Mouse (Mus musculus): ENCODE data around the gene Kif11. TPM values are rescaled to one million over a fixed set of nuclear protein-coding genes. Genes with fewer than 3 reads are reported as not detected.

Kif11 gene
- polyA plus RNA-seq, 1 experiment from 2014 or later: 20.7 TPM

DNA sequence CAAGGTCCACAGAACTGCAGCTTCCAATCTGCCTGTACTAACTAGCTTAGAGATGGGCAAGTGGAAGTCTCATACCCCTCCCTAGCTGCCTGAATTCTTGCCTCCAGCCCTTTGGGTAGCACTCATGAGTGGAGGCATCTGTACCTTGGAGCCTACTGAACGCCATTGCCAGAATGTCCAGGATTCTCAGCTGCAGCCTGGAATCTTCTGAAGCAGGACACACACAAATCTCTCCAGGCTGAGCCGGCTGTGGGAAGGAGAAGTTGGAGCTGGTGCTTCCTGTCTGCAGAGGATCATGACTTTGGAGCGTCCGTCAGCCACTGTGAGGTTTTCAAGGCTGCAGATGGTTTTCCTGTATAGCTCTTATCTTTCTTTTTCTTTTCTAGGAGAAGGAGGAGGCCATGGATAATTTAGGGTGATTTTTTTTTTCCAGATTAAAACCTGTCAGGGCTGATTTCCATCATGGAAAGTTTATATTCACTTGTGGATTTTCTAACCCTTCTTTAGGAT is 67.5 kb downstream of the Kif11 start:
- WGBS (ENCODE audit: insufficient replicate concordance): 26% methylated on average over 4 of the region's 4 CpGs
- H3K4me1 ChIP-seq (ENCODE audit: insufficient read depth): peaks cover 20% of the 10 kb centered on the region
- H3K27ac ChIP-seq (ENCODE audit: low read depth): 0 out of 2 replicates have a peak overlapping the region, but pooled peaks have one; percentile 18
- no peaks in the 10 kb centered on the region for H3K9me3 ChIP-seq (ENCODE audit: low read length)
- H3K4me3 ChIP-seq (ENCODE audit: low read depth, low read length): no peak overlapping the region
- DNase-seq (no peak), ATAC-seq (no peak)
- TF ChIP-seq CTCF (IDR thresholded peaks at IDR 0.05; ENCODE audit: low read depth) (no peak), EP300 (IDR thresholded peaks at IDR 0.05; ENCODE audit: low read depth) (no peak)
- H3K9ac ChIP-seq (replicated peaks): no peak overlapping the region
- no peaks in the 10 kb centered on the region for H3K27me3 ChIP-seq (ENCODE audit: insufficient read depth, low read length)
- H3K4me2 ChIP-seq (ENCODE audit: low read depth, low read length): no peak overlapping the region
- H3K36me3 ChIP-seq (replicated peaks; ENCODE audit: insufficient read depth, low read length): peaks cover 11% of the 10 kb centered on the region

GRCm38 (mm10) chr19:37448212-37448611 is 72.0 kb downstream of the Kif11 start:
- TF ChIP-seq CTCF (IDR thresholded peaks at IDR 0.05; ENCODE audit: low read depth) (no peak), EP300 (IDR thresholded peaks at IDR 0.05; ENCODE audit: low read depth) (no peak)
- WGBS (ENCODE audit: insufficient replicate concordance): 35% methylated on average over 5 of the region's 5 CpGs

DNA sequence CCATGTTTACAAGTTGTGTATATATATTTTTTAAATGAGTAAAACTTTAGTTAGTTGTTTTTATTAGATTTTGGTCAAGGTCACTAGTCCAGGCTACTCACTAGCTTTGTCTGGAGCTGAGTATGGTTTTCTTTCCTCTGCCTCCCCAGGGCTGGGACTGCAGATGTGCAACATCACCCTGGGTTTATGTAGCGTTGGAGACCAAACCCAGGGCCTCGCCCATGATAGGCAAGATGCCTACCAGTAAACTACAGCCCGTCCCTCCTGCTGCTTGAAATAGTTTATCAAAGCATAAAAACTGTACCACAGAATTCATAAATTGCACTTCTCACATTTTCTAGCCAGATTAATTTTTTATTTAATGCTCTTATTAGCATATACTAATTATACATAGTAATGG is 73.0 kb downstream of the Kif11 start:
- Histone ChIP-seq H3K9ac (replicated peaks) (no peak overlapping the region), H3K27ac (ENCODE audit: low read depth) (no peak overlapping the region), H3K4me3 (ENCODE audit: low read depth, low read length) (no peak overlapping the region), H3K9me3 (ENCODE audit: low read length) (no peaks in the 10 kb centered on the region), H3K4me2 (ENCODE audit: low read depth, low read length) (no peak overlapping the region), H3K27me3 (ENCODE audit: insufficient read depth, low read length) (no peaks in the 10 kb centered on the region), H3K36me3 (replicated peaks; ENCODE audit: insufficient read depth, low read length) (no peaks in the 10 kb centered on the region), H3K4me1 (ENCODE audit: insufficient read depth) (peaks cover 4% of the 10 kb centered on the region; the same call in 1 of the 2 replicates)
- TF ChIP-seq EP300 (IDR thresholded peaks at IDR 0.05; ENCODE audit: low read depth): no peak
- TF ChIP-seq CTCF (IDR thresholded peaks at IDR 0.05; ENCODE audit: low read depth): no peak
- 75% methylated on average over 3 of the region's 3 CpGs for WGBS (ENCODE audit: insufficient replicate concordance)
- ATAC-seq (no peak), DNase-seq (no peak)

More at GRCm38 (mm10) chr19:37448212-37448611, 72.0 kb downstream of the Kif11 start:
- Histone ChIP-seq H3K36me3 (replicated peaks; ENCODE audit: insufficient read depth, low read length) (no peaks in the 10 kb centered on the region), H3K27ac (ENCODE audit: low read depth) (0 out of 2 replicates have a peak overlapping the region, but pooled peaks have one; percentile 48), H3K4me1 (ENCODE audit: insufficient read depth) (peaks cover 11% of the 10 kb centered on the region), H3K9ac (replicated peaks) (0 out of 2 replicates have a peak overlapping the region, but pooled peaks have one; percentile 39), H3K9me3 (ENCODE audit: low read length) (no peaks in the 10 kb centered on the region), H3K4me2 (ENCODE audit: low read depth, low read length) (peak overlapping the region; percentile 54), H3K27me3 (ENCODE audit: insufficient read depth, low read length) (no peaks in the 10 kb centered on the region), H3K4me3 (ENCODE audit: low read depth, low read length) (peak overlapping the region; percentile 24; the same call in 1 of the 2 replicates)
- ATAC-seq: no peak
- no peak for DNase-seq

GRCm38 (mm10) chr19:37455528-37455927 is 79.3 kb downstream of the Kif11 start:
- DNase-seq: no peak

GRCm38 (mm10) chr19:37455961-37456360 is 79.8 kb downstream of the Kif11 start:
- TF ChIP-seq EP300 (IDR thresholded peaks at IDR 0.05; ENCODE audit: low read depth): no peak
- TF ChIP-seq CTCF (IDR thresholded peaks at IDR 0.05; ENCODE audit: low read depth): no peak
- DNase-seq (no peak), ATAC-seq (no peak)
- 85% methylated on average over 1 of the region's 1 CpGs for WGBS (ENCODE audit: insufficient replicate concordance)
- peaks cover 3% of the 10 kb centered on the region; the same call in 1 of the 2 replicates for H3K9me3 ChIP-seq (ENCODE audit: low read length)
- H3K36me3 ChIP-seq (replicated peaks; ENCODE audit: insufficient read depth, low read length): no peaks in the 10 kb centered on the region
- no peaks in the 10 kb centered on the region for H3K27me3 ChIP-seq (ENCODE audit: insufficient read depth, low read length)
- no peak overlapping the region for H3K9ac ChIP-seq (replicated peaks)
- no peak overlapping the region for H3K4me3 ChIP-seq (ENCODE audit: low read depth, low read length)
- H3K4me2 ChIP-seq (ENCODE audit: low read depth, low read length): no peak overlapping the region
- no peak overlapping the region for H3K27ac ChIP-seq (ENCODE audit: low read depth)
- peaks cover 4% of the 10 kb centered on the region; the same call in 1 of the 2 replicates for H3K4me1 ChIP-seq (ENCODE audit: insufficient read depth)

More at GRCm38 (mm10) chr19:37455528-37455927, 79.3 kb downstream of the Kif11 start:
- H3K27ac ChIP-seq (ENCODE audit: low read depth): no peak overlapping the region
- H3K36me3 ChIP-seq (replicated peaks; ENCODE audit: insufficient read depth, low read length): no peaks in the 10 kb centered on the region
- TF ChIP-seq CTCF (IDR thresholded peaks at IDR 0.05; ENCODE audit: low read depth): no peak
- no peak for TF ChIP-seq EP300 (IDR thresholded peaks at IDR 0.05; ENCODE audit: low read depth)
- H3K27me3 ChIP-seq (ENCODE audit: insufficient read depth, low read length): no peaks in the 10 kb centered on the region
- H3K4me1 ChIP-seq (ENCODE audit: insufficient read depth): peaks cover 4% of the 10 kb centered on the region; the same call in 1 of the 2 replicates
- H3K4me2 ChIP-seq (ENCODE audit: low read depth, low read length): no peak overlapping the region
- H3K9me3 ChIP-seq (ENCODE audit: low read length): peaks cover 3% of the 10 kb centered on the region; the same call in 1 of the 2 replicates
- 44% methylated on average over 2 of the region's 2 CpGs for WGBS (ENCODE audit: insufficient replicate concordance)
- H3K9ac ChIP-seq (replicated peaks): no peak overlapping the region
- no peak for ATAC-seq
- no peak overlapping the region for H3K4me3 ChIP-seq (ENCODE audit: low read depth, low read length)

GRCm38 (mm10) chr19:37458013-37458412 is 81.8 kb downstream of the Kif11 start:
- H3K4me2 ChIP-seq (ENCODE audit: low read depth, low read length): no peak overlapping the region
- H3K36me3 ChIP-seq (replicated peaks; ENCODE audit: insufficient read depth, low read length): no peaks in the 10 kb centered on the region
- 79% methylated on average over 6 of the region's 6 CpGs for WGBS (ENCODE audit: insufficient replicate concordance)
- H3K4me3 ChIP-seq (ENCODE audit: low read depth, low read length): no peak overlapping the region
- no peaks in the 10 kb centered on the region for H3K27me3 ChIP-seq (ENCODE audit: insufficient read depth, low read length)
- H3K4me1 ChIP-seq (ENCODE audit: insufficient read depth): peaks cover 1% of the 10 kb centered on the region; the same call in 1 of the 2 replicates
- DNase-seq (no peak), ATAC-seq (no peak)
- H3K9me3 ChIP-seq (ENCODE audit: low read length): peaks cover 3% of the 10 kb centered on the region; the same call in 1 of the 2 replicates
- H3K9ac ChIP-seq (replicated peaks): no peak overlapping the region
- no peak overlapping the region for H3K27ac ChIP-seq (ENCODE audit: low read depth)
- TF ChIP-seq CTCF (IDR thresholded peaks at IDR 0.05; ENCODE audit: low read depth) (no peak), EP300 (IDR thresholded peaks at IDR 0.05; ENCODE audit: low read depth) (no peak)

Measured in liver, postnatal 0 days (tissue).